Mouse (Mus musculus): ENCODE results near the gene 4933405L10Rik.

Gene 4933405L10Rik

GRCm38 (mm10) chr8:105754688-105755087 is 47.2 kb downstream of the 4933405L10Rik start:
- DNase-seq (ENCODE audit: low read depth): no peak

DNA sequence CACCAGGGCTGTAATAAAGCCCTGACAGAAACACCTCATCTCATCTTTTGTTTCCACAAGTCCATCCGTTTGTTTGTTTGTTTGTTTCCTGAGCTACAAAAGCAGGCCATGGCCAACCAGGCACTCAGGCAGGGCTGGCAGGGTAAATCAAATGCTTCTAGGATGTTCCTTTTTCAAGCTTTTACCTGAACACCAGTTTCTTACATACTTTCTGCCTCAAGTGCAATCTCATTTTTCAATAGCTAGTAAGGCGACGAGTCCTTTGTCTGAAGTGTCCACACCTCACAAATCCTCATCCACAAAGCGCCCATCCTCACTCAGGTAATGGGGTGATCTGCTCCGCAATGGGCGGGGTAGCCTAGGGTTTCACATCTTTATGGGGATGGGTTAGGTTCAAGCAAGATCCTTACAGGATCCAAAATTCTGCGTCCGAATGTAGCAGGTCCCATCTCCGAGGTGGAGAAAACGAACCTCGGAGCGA is 50.4 kb downstream of the 4933405L10Rik start:
- no peak for DNase-seq (ENCODE audit: low read depth)

DNA sequence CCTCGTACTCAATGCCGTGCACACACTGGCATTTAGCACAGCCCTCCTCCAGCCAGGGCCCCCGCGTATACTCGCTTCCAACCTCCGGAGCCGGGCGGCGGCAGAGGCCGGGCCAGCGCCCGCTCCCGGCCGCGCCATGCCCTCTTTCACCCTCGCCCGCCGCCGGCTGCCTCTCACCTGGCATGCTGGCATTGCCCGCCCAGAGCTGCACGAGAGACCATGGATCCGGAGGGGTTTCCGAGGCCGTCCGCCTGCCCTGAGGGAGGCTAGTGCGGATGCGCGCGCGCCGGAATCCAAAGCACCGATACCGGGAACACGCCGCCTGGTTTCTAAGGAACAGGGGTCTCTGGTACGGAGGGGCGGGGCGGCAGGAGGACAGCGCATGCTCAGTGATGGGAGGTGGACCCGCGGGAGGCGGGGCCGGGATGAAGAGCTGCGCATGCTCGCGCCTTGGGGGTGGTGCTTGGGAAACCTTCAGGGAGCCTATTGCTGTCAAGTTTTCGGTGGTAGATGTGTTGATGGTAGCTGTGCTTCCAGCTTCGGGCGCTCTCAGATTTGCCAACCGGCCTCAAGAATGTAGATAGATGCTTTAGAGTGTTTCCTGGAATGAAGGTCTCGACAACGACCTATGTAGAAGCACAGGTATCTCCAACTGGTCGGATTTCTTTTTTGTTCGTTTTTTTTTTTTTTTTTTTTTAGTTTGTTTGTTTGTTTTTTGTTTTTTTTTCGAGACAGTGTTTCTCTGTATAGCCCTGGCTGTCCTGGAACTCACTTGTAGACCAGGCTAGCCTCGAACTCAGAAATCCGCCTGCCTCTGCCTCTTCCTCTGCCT is 51.0 kb downstream of the 4933405L10Rik start, which contains the start of gene Gfod2:
Gene Gfod2 (minus strand): TSS at position 388 of the 832 bp plus-strand sequence.
- peak; percentile 98 for DNase-seq (ENCODE audit: low read depth)

Data from naive thymus-derived CD4-positive, alpha-beta T cell, adult 2 months (primary cell).